ENCODE assay signal across 8 mouse cellular contexts in the genomic region with DNA sequence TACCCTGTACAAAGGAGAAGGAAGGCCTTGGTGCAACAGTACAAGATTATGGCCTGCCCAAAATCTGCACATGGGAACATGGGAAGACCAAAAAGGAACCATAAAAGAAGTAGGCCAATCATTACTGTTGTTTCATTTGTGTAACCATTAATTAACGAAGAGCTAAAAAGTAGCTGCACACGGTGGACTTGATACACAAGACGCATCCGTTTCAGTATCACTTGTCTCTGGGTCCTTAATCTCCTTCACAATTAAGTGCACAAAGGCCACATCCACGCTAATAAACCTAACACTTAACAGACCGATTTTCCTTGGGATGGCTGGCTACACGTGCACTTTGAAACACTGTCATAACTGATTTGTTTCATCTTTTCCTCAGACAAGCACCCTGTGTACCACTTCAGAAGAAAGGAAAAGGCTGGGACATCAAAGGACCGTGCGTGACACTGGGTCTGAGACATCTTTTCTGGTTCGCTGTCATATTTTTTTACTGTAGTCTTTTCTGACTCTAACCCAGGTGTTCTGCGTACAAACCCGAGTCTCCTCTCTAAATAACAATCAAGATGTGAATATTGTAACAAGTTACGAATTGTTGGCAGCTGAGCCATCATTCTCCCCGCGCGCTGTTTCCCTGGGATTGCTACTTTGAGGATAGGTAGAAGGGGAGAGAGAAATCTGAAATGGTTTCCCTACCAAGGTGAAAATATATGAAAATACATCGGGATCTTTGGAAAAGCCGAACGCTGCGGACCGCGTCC. TPM values are rescaled to one million over a fixed set of nuclear protein-coding genes. Genes with fewer than 3 reads are reported as not detected.
A peak's percentile ranks its signal among the peaks of the same experiment; 100 is the strongest.
DNase-seq lines count a peak whose midpoint lies in the region; ATAC-seq and TF ChIP-seq lines count a peak whose summit lies in the region.

No protein-coding gene starts in this region.

- H3K4me3 ChIP-seq in cerebellum, adult 2 months (replicated peaks; ENCODE audit: insufficient read depth, low read depth, low read length) = peak overlapping the region; percentile 68
- peak overlapping the region; percentile 99 for H3K4me3 ChIP-seq in testis, adult 2 months (ENCODE audit: control insufficient read depth, low read depth, low read length)
- H3K4me3 ChIP-seq in intestine, embryonic 15.5 days (replicated peaks) = peak overlapping the region; percentile 78
- H3K4me3 ChIP-seq in neural tube, embryonic 14.5 days (ENCODE audit: low read depth, low read length) = peak overlapping the region; percentile 97

- TF ChIP-seq POLR2A in cerebellum, adult 2 months (IDR thresholded peaks at IDR 0.05; ENCODE audit: borderline replicate concordance, insufficient read depth, low read length) = no peak
- no peak for TF ChIP-seq POLR2A in testis, adult 2 months (IDR thresholded peaks at IDR 0.05; ENCODE audit: control insufficient read depth, low read depth, low read length)

- no peak for TF ChIP-seq CTCF in cerebellum, adult 2 months (IDR thresholded peaks at IDR 0.05; ENCODE audit: borderline replicate concordance, insufficient read depth, low read depth, low read length)
- no peak for TF ChIP-seq CTCF in testis, adult 2 months (IDR thresholded peaks at IDR 0.05; ENCODE audit: control insufficient read depth, insufficient read depth, insufficient replicate concordance, low read depth, low read length)

- peak overlapping the region; percentile 71 for H3K9ac ChIP-seq in intestine, embryonic 15.5 days
- peak overlapping the region; percentile 97 for H3K9ac ChIP-seq in neural tube, embryonic 14.5 days (replicated peaks; ENCODE audit: low read depth, low read length)

- H3K4me1 ChIP-seq in cerebellum, adult 2 months (ENCODE audit: control insufficient read depth, insufficient read depth, low read length) = peaks cover 12% of the 10 kb centered on the region; the same call in 1 of the 2 replicates
- peaks cover 11% of the 10 kb centered on the region for H3K4me1 ChIP-seq in testis, adult 2 months (ENCODE audit: control insufficient read depth, insufficient read depth, low read length)
- H3K4me1 ChIP-seq in intestine, embryonic 15.5 days (replicated peaks) = peaks cover 27% of the 10 kb centered on the region
- H3K4me1 ChIP-seq in neural tube, embryonic 14.5 days (ENCODE audit: control insufficient read depth, insufficient read depth, low read length) = peaks cover 21% of the 10 kb centered on the region

- no peaks in the 10 kb centered on the region for H3K36me3 ChIP-seq in testis, adult 2 months (ENCODE audit: control insufficient read depth, insufficient read depth, low read length)
- H3K36me3 ChIP-seq in intestine, embryonic 15.5 days = no peaks in the 10 kb centered on the region
- H3K36me3 ChIP-seq in neural tube, embryonic 14.5 days (ENCODE audit: control insufficient read depth, insufficient read depth, low read length) = no peaks in the 10 kb centered on the region

- no peak for DNase-seq in cerebellum, adult 2 months
- DNase-seq in cerebellum, adult 11 months = no peak
- DNase-seq in testis, postnatal 10 days (ENCODE audit: low spot score) = no peak
- no peak for DNase-seq in right cerebral cortex, postnatal 14 days
- DNase-seq in ovary, adult 18-20 months (ENCODE audit: low spot score) = no peak

- H3K27ac ChIP-seq in cerebellum, adult 2 months (ENCODE audit: insufficient read depth, low read length) = no peak overlapping the region
- peak overlapping the region; percentile 98 for H3K27ac ChIP-seq in testis, adult 2 months (ENCODE audit: control insufficient read depth, insufficient read depth, low read depth, low read length)
- H3K27ac ChIP-seq in intestine, embryonic 15.5 days = peak overlapping the region; percentile 81
- H3K27ac ChIP-seq in neural tube, embryonic 14.5 days (ENCODE audit: low read depth, low read length) = peak overlapping the region; percentile 92

- no peaks in the 10 kb centered on the region for H3K27me3 ChIP-seq in cerebellum, adult 2 months (ENCODE audit: control insufficient read depth, insufficient read depth, low read length)
- H3K27me3 ChIP-seq in testis, adult 2 months (ENCODE audit: control insufficient read depth, insufficient read depth, low read length) = no peaks in the 10 kb centered on the region
- 0 out of 2 replicates have a peak, but pooled peaks cover 2% of the 10 kb centered on the region for H3K27me3 ChIP-seq in intestine, embryonic 15.5 days (replicated peaks)
- no peaks in the 10 kb centered on the region for H3K27me3 ChIP-seq in neural tube, embryonic 14.5 days (ENCODE audit: control insufficient read depth, insufficient read depth, low read length)

- 2% methylated on average over 22 of the region's 22 CpGs for WGBS in cerebellum, adult 2 months
- WGBS in intestine, embryonic 15.5 days = 9% methylated on average over 22 of the region's 22 CpGs
- WGBS in neural tube, embryonic 14.5 days = 4% methylated on average over 22 of the region's 22 CpGs

- no peak for ATAC-seq in intestine, embryonic 15.5 days
- no peak for ATAC-seq in neural tube, embryonic 14.5 days (ENCODE audit: low read depth)

- H3K9me3 ChIP-seq in intestine, embryonic 15.5 days = no peaks in the 10 kb centered on the region
- H3K9me3 ChIP-seq in neural tube, embryonic 14.5 days (ENCODE audit: control insufficient read depth, low read length) = no peaks in the 10 kb centered on the region

- H3K4me2 ChIP-seq in intestine, embryonic 15.5 days (replicated peaks) = peak overlapping the region; percentile 74
- peak overlapping the region; percentile 69 for H3K4me2 ChIP-seq in neural tube, embryonic 14.5 days (ENCODE audit: low read depth, low read length)

RNA-seq across cellular contexts. Expression of a gene that starts 0.8 kb away (rescaled TPM):
- polyA plus RNA-seq in cerebellum, adult 2 months (2012; rRNA removed) = 24.3 and 24.4 TPM in 2 replicates
- polyA plus RNA-seq in testis, adult 2 months (2012; rRNA removed) = 13.5 and 14.2 TPM in 2 replicates
- 15.6 and 19.2 TPM in 2 replicates for polyA plus RNA-seq in intestine, embryonic 15.5 days (2015; fragmentation: Nextera tagmentation; extraction: Ambion mirVana)
- polyA plus RNA-seq in neural tube, embryonic 14.5 days (2014; fragmentation: Nextera tagmentation; extraction: Ambion mirVana) = 25.0 and 25.4 TPM in 2 replicates

RNA-seq across cellular contexts. Expression of a gene that starts 4.8 kb away (rescaled TPM):
- polyA plus RNA-seq in cerebellum, adult 2 months (2012; rRNA removed) = 0.13 and 0.20 TPM in 2 replicates
- 55.7 and 67.1 TPM in 2 replicates for polyA plus RNA-seq in testis, adult 2 months (2012; rRNA removed)
- 0.98 and 1.2 TPM in 2 replicates for polyA plus RNA-seq in intestine, embryonic 15.5 days (2015; fragmentation: Nextera tagmentation; extraction: Ambion mirVana)
- polyA plus RNA-seq in neural tube, embryonic 14.5 days (2014; fragmentation: Nextera tagmentation; extraction: Ambion mirVana) = 0.86 and 1.2 TPM in 2 replicates

RNA-seq across cellular contexts. Expression of a gene that starts 52.8 kb away (rescaled TPM):
- polyA plus RNA-seq in cerebellum, adult 2 months (2012; rRNA removed) = 0.05 TPM in 1 of 2 replicates, not detected in the other
- polyA plus RNA-seq in testis, adult 2 months (2012; rRNA removed) = 0.42 and 0.87 TPM in 2 replicates
- polyA plus RNA-seq in intestine, embryonic 15.5 days (2015; fragmentation: Nextera tagmentation; extraction: Ambion mirVana) = 0.90 and 1.0 TPM in 2 replicates
- polyA plus RNA-seq in neural tube, embryonic 14.5 days (2014; fragmentation: Nextera tagmentation; extraction: Ambion mirVana) = 0.16 and 0.18 TPM in 2 replicates

Comparison
In these comparisons a context has a peak if more than half of its experiments do, and no peak if none do; other contexts are left out.
1. RNA of a gene that starts 4.8 kb away (polyA plus RNA-seq): 55.7 to 67.1 TPM in testis, adult 2 months; 0.98 to 1.2 TPM in intestine, embryonic 15.5 days, 0.86 to 1.2 TPM in neural tube, embryonic 14.5 days and 0.13 to 0.20 TPM in cerebellum, adult 2 months; every median in the first group is over 10 times any median in the second.
2. Peak in every context shown above with its lines, with median percentiles within 50 percentile points of each other: H3K4me3 ChIP-seq.